Mouse (Mus musculus) heart, postnatal 0 days (tissue): ENCODE results near the gene Trim24. TPM values are rescaled to one million over a fixed set of nuclear protein-coding genes. Genes with fewer than 3 reads are reported as not detected.

Experiments
- ATAC-seq: fragments of 200-750 bp; cut with Nextera tagmentation; 2 replicates; pipeline ENCODE4 v1.8.0; 2017; ENCODE audit warnings: low read depth, moderate number of reproducible peaks, moderate library complexity; ENCODE audit not compliant: insufficient read depth
- DNase-seq: peaks from one replicate; pipeline ENCODE4 v3.0.0-alpha.2; 2016; ENCODE audit warnings: low spot score
- H3K27ac ChIP-seq: fragments of 300-500 bp; sonication (generic); 2 replicates; pipeline ENCODE4 v1.5.1; 2014; ENCODE audit warnings: low read depth, mild to moderate bottlenecking
- H3K27me3 ChIP-seq: fragments of 300-500 bp; sonication (generic); 2 replicates; pipeline ENCODE4 v1.6.1; 2014; ENCODE audit warnings: low read length, mixed read lengths; ENCODE audit not compliant: control insufficient read depth, insufficient read depth
- H3K36me3 ChIP-seq: fragments of 300-500 bp; sonication (generic); replicated peaks from 2 replicates; pipeline ENCODE4 v1.6.1; 2014; ENCODE audit warnings: low read length, mixed read lengths; ENCODE audit not compliant: control insufficient read depth, insufficient read depth
- H3K4me1 ChIP-seq: fragments of 300-500 bp; sonication (generic); 2 replicates; pipeline ENCODE4 v1.6.1; 2014; ENCODE audit warnings: antibody characterized with exemption; ENCODE audit not compliant: control insufficient read depth, insufficient read depth
- H3K4me2 ChIP-seq: fragments of 300-500 bp; sonication (generic); 2 replicates; pipeline ENCODE4 v1.6.1; 2014; ENCODE audit warnings: low read depth, mild to moderate bottlenecking, low read length, moderate library complexity
- H3K4me3 ChIP-seq: fragments of 300-500 bp; sonication (generic); 2 replicates; pipeline ENCODE4 v1.5.1; 2014; ENCODE audit warnings: low read depth, low read length
- H3K9ac ChIP-seq: fragments of 300-500 bp; sonication (generic); replicated peaks from 2 replicates; pipeline ENCODE4 v1.6.1; 2014; ENCODE audit warnings: low read depth, low read length, mixed read lengths
- H3K9me3 ChIP-seq: fragments of 300-500 bp; sonication (generic); replicated peaks from 2 replicates; pipeline ENCODE4 v1.6.1; 2016; ENCODE audit warnings: low read length; ENCODE audit not compliant: control insufficient read depth
- CTCF ChIP-seq: IDR thresholded peaks from 2 replicates; pipeline ENCODE4 v1.5.1; 2016; ENCODE audit warnings: antibody characterized with exemption, control low read depth, low read depth
- EP300 ChIP-seq: IDR thresholded peaks from 2 replicates; pipeline ENCODE4 v1.6.1; 2016; ENCODE audit warnings: antibody characterized with exemption, low read depth
- WGBS: fragments of 180-500 bp; shearing (Covaris S2); extraction: QIAGEN DNeasy Blood & Tissue Kit; methylation state at CpG from one replicate; pipeline ENCODE4 v1.1.7; 2014; 5-methylcytosine and 5-hydroxymethylcytosine counted together
- polyA plus RNA-seq: library from polyadenylated mRNA; unstranded; fragments of >200 nt; fragmentation: Nextera tagmentation; extraction: Ambion mirVana; gene quantifications from 2 replicates; pipeline ENCODE4 v1.2.1, GENCODE M21; 2015
- total RNA-seq: library from RNA; depleted of rRNA; stranded (reverse); fragments of >200 nt; gene quantifications from 2 replicates; pipeline ENCODE4 v1.2.3, GENCODE M21; 2014; ENCODE audit warnings: low replicate concordance

The Trim24 gene
- total and polyA plus RNA-seq, 2 experiments from 2014 or later: 6.1 to 35.3 TPM

- TF ChIP-seq CTCF: no peak
- TF ChIP-seq EP300: no peak
- peaks cover 42% of the 10 kb centered on the region for H3K9me3 ChIP-seq
- DNase-seq (no peak), ATAC-seq (no peak)
- H3K27me3 ChIP-seq: no peaks in the 10 kb centered on the region
- no peak overlapping the region for H3K4me2 ChIP-seq
- no peaks in the 10 kb centered on the region; the same call in 1 of the 2 replicates for H3K4me1 ChIP-seq
- 0 out of 2 replicates have a peak overlapping the region, but pooled peaks have one; percentile 90 for H3K4me3 ChIP-seq
- H3K36me3 ChIP-seq: peaks cover 21% of the 10 kb centered on the region
- H3K9ac ChIP-seq: no peak overlapping the region
- no peak overlapping the region for H3K27ac ChIP-seq
- WGBS: 86% methylated on average over 1 of the region's 1 CpGs
Observed at GRCm38 (mm10) chr6:37872861-37873260, 2.2 kb downstream of the Trim24 start.

DNA sequence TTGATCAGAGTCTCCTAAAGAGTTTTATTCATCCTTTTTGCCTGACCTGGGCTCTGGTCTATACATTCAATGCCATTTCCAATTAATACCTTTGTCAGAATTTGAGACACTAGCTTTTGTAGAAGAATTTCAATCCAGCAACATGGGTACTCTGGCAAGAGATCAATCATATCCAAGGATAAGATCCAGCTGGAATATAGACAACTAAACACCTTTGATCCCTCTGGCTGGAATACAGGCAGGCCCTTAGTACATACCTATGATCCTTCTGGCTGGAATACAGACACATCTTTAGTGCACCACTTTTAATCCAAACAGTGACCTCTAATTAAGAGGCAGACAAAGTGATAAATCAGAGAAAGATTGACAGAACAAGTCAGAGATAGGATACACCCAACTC, 3.1 kb downstream of the Trim24 start:
- Histone ChIP-seq H3K9ac (no peak overlapping the region), H3K27me3 (no peaks in the 10 kb centered on the region), H3K4me3 (no peak overlapping the region), H3K36me3 (peaks cover 21% of the 10 kb centered on the region), H3K27ac (no peak overlapping the region), H3K9me3 (peaks cover 42% of the 10 kb centered on the region), H3K4me2 (no peak overlapping the region), H3K4me1 (no peaks in the 10 kb centered on the region; the same call in 1 of the 2 replicates)
- TF ChIP-seq EP300 (no peak), CTCF (no peak)
- ATAC-seq (no peak), DNase-seq (no peak)

DNA sequence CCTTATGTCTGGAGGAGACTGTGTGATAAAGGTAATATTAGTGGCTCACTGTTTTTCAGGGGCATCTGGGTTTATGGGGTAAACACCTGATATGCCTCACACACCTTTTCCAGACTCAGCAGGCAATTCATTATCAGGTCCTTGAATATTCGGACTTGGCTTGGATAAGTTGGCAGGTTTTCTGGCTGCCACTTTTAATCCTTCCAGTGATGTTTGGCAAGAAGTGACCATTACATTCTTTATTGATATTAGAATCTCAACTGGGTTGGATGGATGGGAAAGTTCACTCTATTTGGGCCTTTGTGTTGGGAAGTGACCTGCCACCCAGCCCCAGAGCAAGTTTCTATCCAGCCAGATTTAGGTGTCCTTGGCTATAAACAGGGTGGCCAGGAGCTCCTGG, 7.6 kb downstream of the Trim24 start:
- 24% methylated on average over 1 of the region's 1 CpGs for WGBS
- Histone ChIP-seq H3K36me3 (peaks cover 32% of the 10 kb centered on the region), H3K27ac (no peak overlapping the region)

DNA sequence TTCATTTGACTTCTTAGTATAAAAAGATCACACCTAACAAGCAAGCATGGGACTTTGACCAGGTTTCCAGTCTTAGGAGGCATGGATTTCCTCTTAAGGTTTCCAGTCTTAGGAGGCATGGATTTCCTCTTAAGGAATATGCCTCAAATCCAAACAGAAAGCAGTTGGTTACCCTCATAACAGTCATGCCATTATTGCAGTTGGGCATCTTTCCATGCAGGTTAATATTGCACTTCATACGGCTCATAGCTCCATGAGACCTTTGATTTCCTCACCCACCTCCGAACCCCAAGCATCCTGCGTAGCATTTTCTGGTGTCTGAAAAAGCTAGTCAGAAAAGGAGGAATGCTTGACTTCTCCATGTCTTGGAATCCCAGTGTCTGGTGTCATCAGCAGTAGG, 10.0 kb downstream of the Trim24 start:
- H3K9ac ChIP-seq: no peak overlapping the region
- peaks cover 20% of the 10 kb centered on the region; the same call in 1 of the 2 replicates for H3K9me3 ChIP-seq
- no peaks in the 10 kb centered on the region for H3K27me3 ChIP-seq
- WGBS: 96% methylated on average over 3 of the region's 3 CpGs
- no peak overlapping the region for H3K27ac ChIP-seq
- H3K36me3 ChIP-seq: peaks cover 21% of the 10 kb centered on the region
- H3K4me1 ChIP-seq: no peaks in the 10 kb centered on the region
- ATAC-seq (no peak), DNase-seq (no peak)
- TF ChIP-seq CTCF (no peak), EP300 (no peak)
- H3K4me2 ChIP-seq: no peak overlapping the region
- H3K4me3 ChIP-seq: no peak overlapping the region

More for the DNA sequence above, 7.6 kb downstream of the Trim24 start:
- Histone ChIP-seq H3K4me3 (no peak overlapping the region), H3K9ac (no peak overlapping the region), H3K9me3 (peaks cover 42% of the 10 kb centered on the region), H3K4me1 (no peaks in the 10 kb centered on the region), H3K27me3 (no peaks in the 10 kb centered on the region), H3K4me2 (no peak overlapping the region)
- DNase-seq (no peak), ATAC-seq (no peak)
- TF ChIP-seq CTCF: no peak
- no peak for TF ChIP-seq EP300

DNA sequence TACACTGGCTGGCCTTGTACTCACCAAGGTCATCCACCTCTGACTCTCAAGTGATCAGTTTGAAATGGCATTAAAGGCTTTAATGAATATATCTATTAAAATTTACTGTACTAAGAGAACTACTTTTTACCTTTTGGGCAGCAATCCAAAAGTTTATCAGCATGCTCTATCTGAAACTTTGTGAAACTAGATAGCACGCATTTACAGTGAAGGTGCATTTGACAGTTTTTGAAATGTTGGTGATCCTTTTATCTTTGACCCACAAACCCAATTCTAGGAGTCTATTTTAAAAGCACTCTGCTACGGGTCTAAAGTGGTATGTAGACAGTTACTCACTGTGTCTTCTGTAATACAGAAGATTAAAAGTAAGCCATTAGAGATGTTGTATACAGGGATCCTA, 23.0 kb downstream of the Trim24 start:
- Histone ChIP-seq H3K9me3 (no peaks in the 10 kb centered on the region), H3K9ac (no peak overlapping the region), H3K4me1 (peaks cover 8% of the 10 kb centered on the region; the same call in 1 of the 2 replicates), H3K27ac (no peak overlapping the region), H3K27me3 (no peaks in the 10 kb centered on the region), H3K4me2 (no peak overlapping the region), H3K36me3 (no peaks in the 10 kb centered on the region), H3K4me3 (no peak overlapping the region)
- ATAC-seq (no peak), DNase-seq (no peak)
- no peak for TF ChIP-seq CTCF
- TF ChIP-seq EP300: no peak
- 40% methylated on average over 2 of the region's 2 CpGs for WGBS
